Mouse (Mus musculus) neural tube, embryonic 14.5 days (tissue): ENCODE results near the gene Thrb. TPM values are rescaled to one million over a fixed set of nuclear protein-coding genes. Genes with fewer than 3 reads are reported as not detected.

Source experiments
- ATAC-seq: fragments of 200-750 bp; cut with Nextera tagmentation; 2 replicates; pipeline ENCODE4 v1.8.0; 2017; ENCODE audit warnings: low read depth, mild to moderate bottlenecking, moderate TSS enrichment, moderate library complexity
- H3K27ac ChIP-seq: fragments of 300-500 bp; sonication (generic); 2 replicates; pipeline ENCODE4 v1.5.1; 2014; ENCODE audit warnings: low read depth, mild to moderate bottlenecking, control low read depth, low read length, moderate library complexity, mixed read lengths
- H3K27me3 ChIP-seq: fragments of 300-500 bp; sonication (generic); 2 replicates; pipeline ENCODE4 v1.6.1; 2014; ENCODE audit warnings: low read length; ENCODE audit not compliant: control insufficient read depth, insufficient read depth
- H3K36me3 ChIP-seq: fragments of 300-500 bp; sonication (generic); 2 replicates; pipeline ENCODE4 v1.6.1; 2014; ENCODE audit warnings: low read length, mixed read lengths; ENCODE audit not compliant: control insufficient read depth, insufficient read depth
- H3K4me1 ChIP-seq: fragments of 300-500 bp; sonication (generic); 2 replicates; pipeline ENCODE4 v1.6.1; 2014; ENCODE audit warnings: low read length; ENCODE audit not compliant: control insufficient read depth, insufficient read depth
- H3K4me2 ChIP-seq: fragments of 300-500 bp; sonication (generic); 2 replicates; pipeline ENCODE4 v1.6.1; 2014; ENCODE audit warnings: mild to moderate bottlenecking, low read depth, low read length, control low read depth
- H3K4me3 ChIP-seq: fragments of 300-500 bp; sonication (generic); 2 replicates; pipeline ENCODE4 v1.5.1; 2014; ENCODE audit warnings: low read depth, low read length, control low read depth, mixed read lengths
- H3K9ac ChIP-seq: fragments of 300-500 bp; sonication (generic); replicated peaks from 2 replicates; pipeline ENCODE4 v1.6.1; 2014; ENCODE audit warnings: low read depth, mild to moderate bottlenecking, control low read depth, low read length, mixed read lengths
- H3K9me3 ChIP-seq: fragments of 300-500 bp; sonication (generic); 2 replicates; pipeline ENCODE4 v1.6.1; 2016; ENCODE audit warnings: low read length; ENCODE audit not compliant: control insufficient read depth
- WGBS: fragments of 180-500 bp; shearing (Covaris S2); extraction: QIAGEN DNeasy Blood & Tissue Kit; methylation state at CpG from one replicate; pipeline ENCODE4 v1.1.7; 2014; 5-methylcytosine and 5-hydroxymethylcytosine counted together
- polyA plus RNA-seq: library from polyadenylated mRNA; unstranded; fragments of >200 nt; fragmentation: Nextera tagmentation; extraction: Ambion mirVana; gene quantifications from 2 replicates; pipeline ENCODE4 v1.2.1, GENCODE M21; 2014

Thrb gene
- 1.3 and 1.7 TPM in 2 replicates for polyA plus RNA-seq

DNA sequence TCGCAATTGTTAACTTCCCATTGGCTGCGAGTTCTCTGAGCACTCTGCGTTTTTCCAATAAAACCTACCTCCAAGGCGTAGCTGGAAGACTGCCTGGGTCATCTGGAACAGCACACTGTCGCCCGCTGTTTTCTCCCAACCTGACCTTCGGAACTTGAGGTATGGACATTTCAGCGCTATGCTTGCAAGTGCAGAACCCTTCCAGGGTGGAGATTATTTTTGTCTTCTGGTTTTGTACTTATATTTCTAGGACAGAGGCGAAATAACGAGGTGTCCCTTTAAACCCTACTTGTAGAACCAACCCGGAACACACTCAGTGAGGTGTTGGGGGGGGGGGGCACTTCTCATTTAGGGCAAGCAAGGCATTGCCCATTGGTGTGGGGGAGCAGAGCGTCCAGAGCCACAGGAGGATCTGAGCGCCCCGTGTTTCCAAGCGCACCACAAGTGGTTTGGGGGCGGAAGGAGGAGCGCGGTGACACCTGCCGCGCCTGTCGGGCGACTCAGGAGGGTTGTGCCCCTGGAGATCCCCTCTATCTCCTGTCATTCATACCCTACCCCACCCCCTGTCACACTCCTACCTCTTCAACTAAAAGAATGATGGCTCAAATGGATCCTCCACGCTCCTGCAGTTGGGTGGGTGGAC lies at the start of gene Thrb:
TSS of gene Thrb (plus strand) at position 576 of the 643 bp plus-strand sequence.
- no peak within 1 kb of the TSS for H3K27ac ChIP-seq
- 1% methylated on average over 23 of the region's 23 CpGs for WGBS

GRCm38 (mm10) chr14:17621671-17622070 lies 38.4 kb upstream of the Thrb start:
- WGBS, result 71% methylated on average over 3 of the region's 3 CpGs
- Histone ChIP-seq H3K4me3 (no peak overlapping the region), H3K9me3 (no peaks in the 10 kb centered on the region), H3K4me2 (no peak overlapping the region), H3K9ac (no peak overlapping the region), H3K36me3 (no peaks in the 10 kb centered on the region), H3K27ac (no peak overlapping the region), H3K4me1 (no peaks in the 10 kb centered on the region), H3K27me3 (no peaks in the 10 kb centered on the region)
- ATAC-seq, result no peak

More for the DNA sequence above, at the start of gene Thrb:
- peaks cover 10% of the 10 kb centered on the region for H3K27me3 ChIP-seq
- H3K4me1 ChIP-seq, result peaks cover 4% of the 10 kb centered on the region; the same call in 1 of the 2 replicates
- H3K36me3 ChIP-seq, result no peaks in the 10 kb centered on the region
- H3K9me3 ChIP-seq, result no peaks in the 10 kb centered on the region
- H3K4me3 ChIP-seq, result peak within 1 kb of the TSS; percentile 75
- peak within 1 kb of the TSS; percentile 47 for H3K9ac ChIP-seq
- H3K4me2 ChIP-seq, result peak within 1 kb of the TSS; percentile 99
- ATAC-seq, result no peak

- Histone ChIP-seq H3K27me3 (no peaks in the 10 kb centered on the region), H3K9ac (no peak overlapping the region), H3K4me2 (no peak overlapping the region), H3K4me3 (no peak overlapping the region), H3K9me3 (no peaks in the 10 kb centered on the region), H3K36me3 (no peaks in the 10 kb centered on the region), H3K27ac (no peak overlapping the region), H3K4me1 (no peaks in the 10 kb centered on the region)
- WGBS, result 58% methylated on average over 2 of the region's 2 CpGs
- ATAC-seq, result no peak
These were observed 36.1 kb upstream of the Thrb start for GRCm38 (mm10) chr14:17623936-17624335.

DNA sequence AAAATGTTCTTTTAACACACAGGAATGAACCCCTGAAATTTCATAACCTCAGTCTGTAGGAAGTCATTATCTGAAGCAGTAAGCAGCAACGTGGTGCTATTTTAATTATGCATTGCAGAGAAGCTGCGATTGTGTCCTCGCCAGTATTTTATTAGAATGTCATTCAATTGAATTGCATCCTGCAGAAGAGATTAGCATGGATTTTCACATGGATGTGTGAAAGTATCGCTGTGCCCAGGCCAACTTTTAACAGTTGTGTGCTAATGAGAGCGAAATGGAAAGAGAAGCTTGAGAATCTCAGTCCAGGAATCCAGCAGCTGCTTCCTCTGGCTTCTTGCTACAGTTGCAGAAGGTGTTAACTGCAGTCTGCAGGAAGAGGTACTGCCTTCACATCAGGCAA lies 30.8 kb upstream of the Thrb start:
- no peak overlapping the region for H3K4me2 ChIP-seq
- H3K27ac ChIP-seq, result no peak overlapping the region
- no peaks in the 10 kb centered on the region for H3K4me1 ChIP-seq
- H3K9ac ChIP-seq, result no peak overlapping the region
- H3K9me3 ChIP-seq, result no peaks in the 10 kb centered on the region
- H3K27me3 ChIP-seq, result no peaks in the 10 kb centered on the region
- 43% methylated on average over 5 of the region's 5 CpGs for WGBS
- no peak overlapping the region for H3K4me3 ChIP-seq
- no peak for ATAC-seq
- no peaks in the 10 kb centered on the region for H3K36me3 ChIP-seq

DNA sequence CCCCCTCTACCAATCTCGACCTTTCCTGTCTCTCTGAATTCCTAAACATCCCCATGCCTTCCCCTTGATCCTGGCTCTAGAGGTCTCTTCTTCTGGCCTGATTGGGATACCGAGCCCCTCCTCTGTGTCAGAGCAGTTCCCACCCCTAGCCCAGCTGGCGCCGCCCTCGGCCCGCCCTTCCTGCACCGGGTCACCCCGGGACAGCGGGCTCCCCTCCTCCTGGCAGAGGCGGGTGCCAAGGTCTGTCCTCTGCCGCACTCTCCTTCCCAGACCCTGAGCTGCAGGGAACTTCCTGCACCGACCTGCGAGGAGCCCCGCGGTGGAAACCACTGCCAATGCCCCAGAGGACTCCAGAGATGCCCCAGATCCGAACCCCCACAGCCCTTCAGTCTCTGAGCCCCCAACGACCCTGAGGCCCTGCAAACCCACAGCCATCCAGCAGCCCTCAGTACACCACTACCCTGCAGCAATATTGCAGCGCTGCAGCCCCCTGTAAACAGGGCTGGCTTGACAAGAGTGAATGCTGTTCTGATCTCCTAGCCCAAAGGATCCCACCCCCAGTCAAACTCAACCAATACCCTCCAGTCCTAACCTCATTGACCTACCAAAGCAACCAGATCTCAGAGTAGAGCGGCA lies 27.1 kb upstream of the Thrb start:
- Histone ChIP-seq H3K36me3 (no peaks in the 10 kb centered on the region), H3K27me3 (no peaks in the 10 kb centered on the region), H3K4me3 (no peak overlapping the region), H3K4me1 (no peaks in the 10 kb centered on the region), H3K27ac (no peak overlapping the region), H3K9me3 (no peaks in the 10 kb centered on the region), H3K4me2 (peak overlapping the region; percentile 22; the same call in 1 of the 2 replicates), H3K9ac (no peak overlapping the region)
- peak; percentile 54; the same call in 1 of the 2 replicates for ATAC-seq
- 8% methylated on average over 19 of the region's 19 CpGs for WGBS

DNA sequence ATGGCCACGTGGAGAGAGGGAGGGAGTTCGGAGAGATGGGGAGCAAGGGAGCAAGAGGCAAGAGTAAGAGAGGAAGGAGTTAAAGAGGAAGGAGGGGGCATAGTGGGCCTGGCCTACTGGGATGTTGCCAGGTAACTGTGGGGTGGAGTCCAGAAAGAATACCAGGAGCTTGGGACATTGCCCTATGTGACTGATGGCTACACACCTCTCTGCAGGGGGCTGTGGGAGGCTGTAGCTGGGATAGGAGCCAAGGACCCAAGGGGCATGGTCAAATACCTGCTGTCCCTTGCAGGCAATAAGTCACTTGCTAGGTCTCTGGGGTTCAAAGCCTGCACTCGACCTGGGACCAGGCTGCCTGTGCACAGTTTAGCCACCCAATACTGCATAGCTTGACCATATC lies 23.1 kb upstream of the Thrb start:
- H3K4me3 ChIP-seq, result no peak overlapping the region
- 65% methylated on average over 3 of the region's 3 CpGs for WGBS
- H3K36me3 ChIP-seq, result no peaks in the 10 kb centered on the region
- no peak overlapping the region for H3K9ac ChIP-seq
- no peak overlapping the region for H3K4me2 ChIP-seq
- no peak overlapping the region for H3K27ac ChIP-seq
- no peak for ATAC-seq
- no peaks in the 10 kb centered on the region for H3K4me1 ChIP-seq
- H3K27me3 ChIP-seq, result no peaks in the 10 kb centered on the region
- H3K9me3 ChIP-seq, result no peaks in the 10 kb centered on the region

GRCm38 (mm10) chr14:17641770-17642169 lies 18.3 kb upstream of the Thrb start:
- WGBS, result 67% methylated on average over 3 of the region's 3 CpGs
- Histone ChIP-seq H3K4me3 (no peak overlapping the region), H3K4me1 (no peaks in the 10 kb centered on the region), H3K27me3 (no peaks in the 10 kb centered on the region), H3K27ac (no peak overlapping the region), H3K9ac (no peak overlapping the region), H3K4me2 (no peak overlapping the region), H3K36me3 (no peaks in the 10 kb centered on the region), H3K9me3 (no peaks in the 10 kb centered on the region)
- ATAC-seq, result no peak

DNA sequence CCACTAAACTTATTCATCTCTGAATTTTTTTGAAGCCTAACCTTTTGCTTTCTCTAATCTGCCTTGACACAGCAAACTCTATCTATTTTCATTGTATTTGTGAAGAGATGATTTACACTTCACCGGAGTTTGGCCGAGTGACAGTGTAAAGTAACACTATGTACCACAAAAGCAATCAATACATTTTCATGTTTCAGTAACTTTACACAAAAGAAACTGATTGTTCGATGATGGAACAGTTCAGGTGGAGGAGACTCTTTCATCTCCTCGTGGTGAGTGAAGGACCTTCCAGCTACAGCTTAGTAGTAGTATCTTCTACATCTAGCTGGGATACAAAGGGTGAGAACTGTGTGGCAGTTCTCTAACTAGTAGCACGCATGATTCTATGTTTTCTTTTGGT lies 5.0 kb upstream of the Thrb start:
- H3K4me3 ChIP-seq, result no peak overlapping the region
- no peak for ATAC-seq
- no peaks in the 10 kb centered on the region for H3K36me3 ChIP-seq
- H3K27ac ChIP-seq, result no peak overlapping the region
- peaks cover 2% of the 10 kb centered on the region; the same call in 1 of the 2 replicates for H3K4me1 ChIP-seq
- 67% methylated on average over 5 of the region's 5 CpGs for WGBS
- H3K4me2 ChIP-seq, result no peak overlapping the region
- H3K9me3 ChIP-seq, result no peaks in the 10 kb centered on the region
- H3K27me3 ChIP-seq, result no peaks in the 10 kb centered on the region
- no peak overlapping the region for H3K9ac ChIP-seq

GRCm38 (mm10) chr14:17659031-17659430 lies 1.0 kb upstream of the Thrb start:
- H3K27ac ChIP-seq, result no peak overlapping the region
- WGBS, result 0% methylated on average over 10 of the region's 10 CpGs
- peaks cover 4% of the 10 kb centered on the region; the same call in 1 of the 2 replicates for H3K4me1 ChIP-seq
- ATAC-seq, result peak; percentile 55; the same call in 1 of the 2 replicates
- H3K4me3 ChIP-seq, result peak overlapping the region; percentile 75; the same call in 1 of the 2 replicates
- peaks cover 10% of the 10 kb centered on the region for H3K27me3 ChIP-seq
- no peaks in the 10 kb centered on the region for H3K36me3 ChIP-seq
- H3K9me3 ChIP-seq, result no peaks in the 10 kb centered on the region
- H3K9ac ChIP-seq, result no peak overlapping the region
- peak overlapping the region; percentile 99 for H3K4me2 ChIP-seq
